Mouse (Mus musculus): Measurements from ENCODE around the gene Gpc6. TPM values are rescaled to one million over a fixed set of nuclear protein-coding genes. Genes with fewer than 3 reads are reported as not detected.

Gpc6 gene
- polyA plus RNA-seq, 1 experiment from 2014 or later = 18.8 TPM

GRCm38 (mm10) chr14:117681321-117681921 lies 756.3 kb downstream of the Gpc6 start:
- ATAC-seq (replicated peaks; ENCODE audit: low FRiP score) = no peak
- no peak overlapping the region for H3K4me2 ChIP-seq
- H3K27me3 ChIP-seq (replicated peaks; ENCODE audit: control insufficient read depth, insufficient read depth, low read length) = no peaks in the 10 kb centered on the region
- no peak for DNase-seq (ENCODE audit: low spot score)
- H3K36me3 ChIP-seq (ENCODE audit: control insufficient read depth, insufficient read depth, low read length) = no peaks in the 10 kb centered on the region
- 46% methylated on average over 5 of the region's 5 CpGs for WGBS
- H3K9ac ChIP-seq (ENCODE audit: low read depth, low read length) = no peak overlapping the region
- no peaks in the 10 kb centered on the region for H3K9me3 ChIP-seq (ENCODE audit: control insufficient read depth, low read length)
- no peaks in the 10 kb centered on the region for H3K4me1 ChIP-seq (replicated peaks; ENCODE audit: control insufficient read depth, insufficient read depth, low read length)
- no peak overlapping the region for H3K4me3 ChIP-seq (ENCODE audit: low read depth, low read length)
- no peak overlapping the region for H3K27ac ChIP-seq (ENCODE audit: low read depth, low read length)

- Histone ChIP-seq H3K27ac (ENCODE audit: low read depth, low read length) (no peak overlapping the region), H3K9me3 (ENCODE audit: control insufficient read depth, low read length) (no peaks in the 10 kb centered on the region), H3K9ac (ENCODE audit: low read depth, low read length) (no peak overlapping the region), H3K4me1 (replicated peaks; ENCODE audit: control insufficient read depth, insufficient read depth, low read length) (no peaks in the 10 kb centered on the region), H3K4me3 (ENCODE audit: low read depth, low read length) (no peak overlapping the region), H3K36me3 (ENCODE audit: control insufficient read depth, insufficient read depth, low read length) (no peaks in the 10 kb centered on the region), H3K27me3 (replicated peaks; ENCODE audit: control insufficient read depth, insufficient read depth, low read length) (no peaks in the 10 kb centered on the region), H3K4me2 (no peak overlapping the region)
- DNase-seq (ENCODE audit: low spot score) (no peak), ATAC-seq (replicated peaks; ENCODE audit: low FRiP score) (no peak)
- WGBS = 89% methylated on average over 4 of the region's 4 CpGs
Measured at GRCm38 (mm10) chr14:117683149-117683548, 758.0 kb downstream of the Gpc6 start.

GRCm38 (mm10) chr14:117689848-117690247 lies 764.7 kb downstream of the Gpc6 start:
- no peak for DNase-seq (ENCODE audit: low spot score)
- no peaks in the 10 kb centered on the region for H3K36me3 ChIP-seq (ENCODE audit: control insufficient read depth, insufficient read depth, low read length)
- no peaks in the 10 kb centered on the region for H3K27me3 ChIP-seq (replicated peaks; ENCODE audit: control insufficient read depth, insufficient read depth, low read length)
- no peak overlapping the region for H3K9ac ChIP-seq (ENCODE audit: low read depth, low read length)
- no peak overlapping the region for H3K4me3 ChIP-seq (ENCODE audit: low read depth, low read length)
- no peak overlapping the region for H3K27ac ChIP-seq (ENCODE audit: low read depth, low read length)
- H3K4me2 ChIP-seq = no peak overlapping the region
- H3K4me1 ChIP-seq (replicated peaks; ENCODE audit: control insufficient read depth, insufficient read depth, low read length) = no peaks in the 10 kb centered on the region
- WGBS = 83% methylated on average over 6 of the region's 6 CpGs
- no peaks in the 10 kb centered on the region for H3K9me3 ChIP-seq (ENCODE audit: control insufficient read depth, low read length)
- ATAC-seq (replicated peaks; ENCODE audit: low FRiP score) = no peak

- no peaks in the 10 kb centered on the region for H3K27me3 ChIP-seq (replicated peaks; ENCODE audit: control insufficient read depth, insufficient read depth, low read length)
- H3K9me3 ChIP-seq (ENCODE audit: control insufficient read depth, low read length) = no peaks in the 10 kb centered on the region
- 88% methylated on average over 8 of the region's 8 CpGs for WGBS
- ATAC-seq (replicated peaks; ENCODE audit: low FRiP score) (no peak), DNase-seq (ENCODE audit: low spot score) (no peak)
- no peaks in the 10 kb centered on the region for H3K4me1 ChIP-seq (replicated peaks; ENCODE audit: control insufficient read depth, insufficient read depth, low read length)
- no peak overlapping the region for H3K4me2 ChIP-seq
- no peak overlapping the region for H3K4me3 ChIP-seq (ENCODE audit: low read depth, low read length)
- H3K27ac ChIP-seq (ENCODE audit: low read depth, low read length) = no peak overlapping the region
- no peak overlapping the region for H3K9ac ChIP-seq (ENCODE audit: low read depth, low read length)
- H3K36me3 ChIP-seq (ENCODE audit: control insufficient read depth, insufficient read depth, low read length) = no peaks in the 10 kb centered on the region
Measured at GRCm38 (mm10) chr14:117695565-117695964, 770.5 kb downstream of the Gpc6 start.

- Histone ChIP-seq H3K4me3 (ENCODE audit: low read depth, low read length) (no peak overlapping the region), H3K36me3 (ENCODE audit: control insufficient read depth, insufficient read depth, low read length) (no peaks in the 10 kb centered on the region), H3K4me1 (replicated peaks; ENCODE audit: control insufficient read depth, insufficient read depth, low read length) (no peaks in the 10 kb centered on the region; the same call in 1 of the 2 replicates), H3K27ac (ENCODE audit: low read depth, low read length) (no peak overlapping the region), H3K9ac (ENCODE audit: low read depth, low read length) (no peak overlapping the region), H3K4me2 (no peak overlapping the region), H3K27me3 (replicated peaks; ENCODE audit: control insufficient read depth, insufficient read depth, low read length) (no peaks in the 10 kb centered on the region), H3K9me3 (ENCODE audit: control insufficient read depth, low read length) (no peaks in the 10 kb centered on the region)
- 87% methylated on average over 10 of the region's 10 CpGs for WGBS
- no peak for DNase-seq (ENCODE audit: low spot score)
- no peak for ATAC-seq (replicated peaks; ENCODE audit: low FRiP score)
Measured at GRCm38 (mm10) chr14:117700670-117701280, 775.7 kb downstream of the Gpc6 start.

- no peak for ATAC-seq (replicated peaks; ENCODE audit: low FRiP score)
- no peak overlapping the region for H3K4me3 ChIP-seq (ENCODE audit: low read depth, low read length)
- H3K36me3 ChIP-seq (ENCODE audit: control insufficient read depth, insufficient read depth, low read length) = no peaks in the 10 kb centered on the region
- DNase-seq (ENCODE audit: low spot score) = no peak
- H3K4me1 ChIP-seq (replicated peaks; ENCODE audit: control insufficient read depth, insufficient read depth, low read length) = no peaks in the 10 kb centered on the region; the same call in 1 of the 2 replicates
- H3K9ac ChIP-seq (ENCODE audit: low read depth, low read length) = no peak overlapping the region
- no peaks in the 10 kb centered on the region for H3K27me3 ChIP-seq (replicated peaks; ENCODE audit: control insufficient read depth, insufficient read depth, low read length)
- no peaks in the 10 kb centered on the region for H3K9me3 ChIP-seq (ENCODE audit: control insufficient read depth, low read length)
- 75% methylated on average over 3 of the region's 3 CpGs for WGBS
- no peak overlapping the region for H3K27ac ChIP-seq (ENCODE audit: low read depth, low read length)
- no peak overlapping the region for H3K4me2 ChIP-seq
Measured at GRCm38 (mm10) chr14:117708817-117709216, 783.7 kb downstream of the Gpc6 start.

- H3K4me1 ChIP-seq (replicated peaks; ENCODE audit: control insufficient read depth, insufficient read depth, low read length) = no peaks in the 10 kb centered on the region; the same call in 1 of the 2 replicates
- ATAC-seq (replicated peaks; ENCODE audit: low FRiP score) = no peak
- no peaks in the 10 kb centered on the region for H3K27me3 ChIP-seq (replicated peaks; ENCODE audit: control insufficient read depth, insufficient read depth, low read length)
- DNase-seq (ENCODE audit: low spot score) = no peak
- 76% methylated on average over 10 of the region's 10 CpGs for WGBS
- H3K9me3 ChIP-seq (ENCODE audit: control insufficient read depth, low read length) = no peaks in the 10 kb centered on the region
- no peaks in the 10 kb centered on the region for H3K36me3 ChIP-seq (ENCODE audit: control insufficient read depth, insufficient read depth, low read length)
- no peak overlapping the region for H3K27ac ChIP-seq (ENCODE audit: low read depth, low read length)
- no peak overlapping the region for H3K4me3 ChIP-seq (ENCODE audit: low read depth, low read length)
- no peak overlapping the region for H3K4me2 ChIP-seq
- H3K9ac ChIP-seq (ENCODE audit: low read depth, low read length) = no peak overlapping the region
Measured at GRCm38 (mm10) chr14:117710463-117710911, 785.4 kb downstream of the Gpc6 start.

GRCm38 (mm10) chr14:117712311-117712710 lies 787.2 kb downstream of the Gpc6 start:
- no peaks in the 10 kb centered on the region for H3K27me3 ChIP-seq (replicated peaks; ENCODE audit: control insufficient read depth, insufficient read depth, low read length)

GRCm38 (mm10) chr14:117714165-117714564 lies 789.0 kb downstream of the Gpc6 start:
- H3K36me3 ChIP-seq (ENCODE audit: control insufficient read depth, insufficient read depth, low read length) = no peaks in the 10 kb centered on the region
- no peak overlapping the region for H3K9ac ChIP-seq (ENCODE audit: low read depth, low read length)
- no peaks in the 10 kb centered on the region for H3K4me1 ChIP-seq (replicated peaks; ENCODE audit: control insufficient read depth, insufficient read depth, low read length)
- DNase-seq (ENCODE audit: low spot score) = no peak
- H3K27me3 ChIP-seq (replicated peaks; ENCODE audit: control insufficient read depth, insufficient read depth, low read length) = no peaks in the 10 kb centered on the region
- no peak overlapping the region for H3K4me3 ChIP-seq (ENCODE audit: low read depth, low read length)
- no peaks in the 10 kb centered on the region for H3K9me3 ChIP-seq (ENCODE audit: control insufficient read depth, low read length)
- no peak overlapping the region for H3K4me2 ChIP-seq
- H3K27ac ChIP-seq (ENCODE audit: low read depth, low read length) = no peak overlapping the region
- 57% methylated on average over 8 of the region's 8 CpGs for WGBS
- no peak for ATAC-seq (replicated peaks; ENCODE audit: low FRiP score)

More at GRCm38 (mm10) chr14:117712311-117712710, 787.2 kb downstream of the Gpc6 start:
- Histone ChIP-seq H3K9me3 (ENCODE audit: control insufficient read depth, low read length) (no peaks in the 10 kb centered on the region), H3K9ac (ENCODE audit: low read depth, low read length) (no peak overlapping the region), H3K36me3 (ENCODE audit: control insufficient read depth, insufficient read depth, low read length) (no peaks in the 10 kb centered on the region), H3K4me3 (ENCODE audit: low read depth, low read length) (no peak overlapping the region), H3K4me2 (no peak overlapping the region), H3K4me1 (replicated peaks; ENCODE audit: control insufficient read depth, insufficient read depth, low read length) (no peaks in the 10 kb centered on the region), H3K27ac (ENCODE audit: low read depth, low read length) (no peak overlapping the region)
- DNase-seq (ENCODE audit: low spot score) = no peak
- 83% methylated on average over 7 of the region's 7 CpGs for WGBS
- ATAC-seq (replicated peaks; ENCODE audit: low FRiP score) = no peak

Data from liver, embryonic 11.5 days (tissue).